Mouse (Mus musculus) G1E-ER4 (cell line): ENCODE data around the gene Lipo2. TPM values are rescaled to one million over a fixed set of nuclear protein-coding genes. Genes with fewer than 3 reads are reported as not detected.
"Not testable (repeated sequence)": the region's sequence is repeated elsewhere in the genome, so short reads cannot be mapped to it uniquely, and the experiment has no call there.

Experiments
- GATA1 ChIP-seq: IDR thresholded peaks from one replicate; pipeline ENCODE4 v1.8.0; 2012; ENCODE audit warnings: low read length, inconsistent platforms
- polyA plus RNA-seq: library from polyadenylated mRNA; stranded (reverse); fragments of >175 nt; gene quantifications from 2 replicates; pipeline ENCODE4 v1.2.3, GENCODE M21; 2012

Gene Lipo2
- polyA plus RNA-seq, result 0.04 TPM in 1 of 2 replicates, not detected in the other

DNA sequence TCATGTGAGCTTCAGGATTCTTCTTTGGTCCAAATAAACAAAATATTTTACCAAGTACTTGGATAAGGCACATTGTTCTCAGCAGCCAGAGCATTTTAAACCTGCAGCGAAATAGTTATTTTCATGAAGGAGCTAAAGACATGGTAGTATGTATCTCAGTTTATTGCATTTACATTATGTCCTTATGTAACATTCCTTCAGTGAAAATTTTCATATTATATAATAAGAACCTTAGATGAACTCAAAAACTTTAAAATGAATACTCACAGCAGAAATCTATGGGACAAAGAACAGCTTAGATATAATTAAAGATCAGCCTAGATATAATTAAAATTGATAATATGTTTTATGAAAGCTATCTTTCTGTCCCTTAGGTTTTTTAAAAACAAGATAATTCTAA, at the start of gene Lipo2:
Gene Lipo2 (minus strand): TSS at position 101 of the 400 bp plus-strand sequence.
- TF ChIP-seq GATA1, result not testable (repeated sequence)

DNA sequence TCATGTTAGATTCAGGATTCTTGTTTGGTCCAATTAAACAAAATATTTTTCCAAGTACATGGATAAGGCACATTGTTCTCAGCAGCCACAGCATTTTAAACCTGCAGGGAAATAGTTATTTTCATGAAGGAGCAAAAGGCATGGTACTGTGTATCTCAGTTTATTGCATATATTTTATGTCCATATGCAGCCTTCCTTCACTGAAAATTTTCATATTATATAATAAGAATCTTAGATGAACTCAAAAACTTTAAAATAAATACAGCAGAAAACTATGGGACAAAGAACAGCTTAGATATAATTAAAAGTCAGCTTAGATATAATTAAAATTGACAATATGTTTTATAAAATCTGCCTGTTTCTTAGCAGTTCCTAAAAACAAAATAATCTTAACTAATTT, 36.2 kb upstream of the Lipo2 start, which contains the start of gene Lipo1:
Gene Lipo1 (minus strand): TSS at position 101 of the 400 bp plus-strand sequence.
- TF ChIP-seq GATA1, result not testable (repeated sequence)

DNA sequence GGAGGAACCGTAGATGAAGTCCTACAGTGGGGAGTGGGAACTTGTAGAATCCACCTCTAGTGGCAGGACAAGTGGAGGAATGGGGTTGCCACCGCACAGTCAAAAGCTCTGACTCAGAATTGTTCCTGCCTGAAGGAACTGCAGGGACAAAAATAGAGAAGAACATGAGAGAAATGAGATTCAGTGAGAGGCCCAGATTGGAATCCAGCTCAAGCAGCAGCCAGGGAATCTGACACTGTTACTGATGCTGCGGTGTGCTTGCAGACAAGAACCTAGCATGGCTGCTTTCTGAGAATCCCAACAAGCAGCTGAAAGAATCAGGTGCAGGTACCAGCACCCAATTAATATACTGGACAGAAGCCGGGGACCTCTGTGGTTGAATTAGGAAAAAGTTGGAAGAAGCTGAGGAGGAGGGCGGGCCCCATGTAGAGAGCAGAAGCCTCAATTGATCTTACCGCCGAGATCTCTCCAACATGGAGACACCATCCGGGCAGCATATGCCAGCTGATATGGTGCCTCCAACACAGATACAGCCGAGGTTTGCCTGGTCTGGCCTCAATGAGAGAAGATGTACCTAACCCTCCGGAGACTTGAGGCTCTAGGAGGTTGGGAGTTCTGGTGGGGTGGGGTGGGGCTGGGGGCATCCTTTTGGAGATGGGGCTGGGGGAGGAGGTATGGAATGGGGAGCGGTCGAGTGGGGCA, 35.6 kb upstream of the Lipo2 start:
- TF ChIP-seq GATA1, result no peak

DNA sequence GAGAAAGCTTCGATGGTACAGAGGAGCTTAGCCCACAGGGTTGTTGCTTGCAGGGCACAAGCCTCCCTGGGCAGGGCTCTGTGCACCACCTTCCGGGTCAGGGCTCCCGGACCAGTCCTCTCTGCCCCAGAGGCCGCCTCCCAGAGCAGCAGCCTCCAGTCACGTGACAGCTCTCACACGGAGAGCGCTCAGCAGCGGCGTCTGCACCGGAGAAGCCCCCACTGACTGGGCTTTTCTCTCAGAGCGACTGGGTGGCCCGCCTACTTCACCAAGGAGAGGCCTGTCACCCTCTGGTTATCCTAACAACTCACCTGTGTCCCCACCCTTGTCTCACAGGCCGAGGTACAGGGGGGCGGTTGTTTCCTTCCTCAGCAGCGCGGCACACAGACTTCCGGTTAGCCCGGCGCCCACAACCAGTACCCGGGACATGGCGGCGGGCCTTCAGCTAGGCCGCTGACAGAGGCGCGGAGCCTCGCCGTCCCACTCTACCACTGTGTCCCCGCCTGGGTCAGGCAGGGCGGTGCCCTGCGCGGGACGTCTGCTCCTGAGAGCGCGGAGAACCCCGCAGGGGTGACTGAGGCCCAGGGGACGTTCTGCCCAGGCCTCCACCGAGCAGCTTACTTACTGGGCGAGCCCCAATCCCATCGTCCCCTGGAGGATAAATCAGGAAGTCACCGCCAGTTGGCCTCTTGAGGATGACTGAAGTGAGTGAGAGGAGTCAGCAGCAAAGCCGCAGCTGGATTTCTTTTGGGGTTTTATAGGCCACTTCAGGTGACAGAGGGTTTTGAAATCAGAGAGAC, 10.3 kb upstream of the Lipo2 start, which contains the start of gene Lipo3:
Gene Lipo3 (minus strand): TSS at position 665 of the 800 bp plus-strand sequence.
- not testable (repeated sequence) for TF ChIP-seq GATA1

Other genes with a start within 250 kb of the Lipo2 start
- not detected in 2 replicates for gene Lipo4, start 233.6 kb downstream of the Lipo2 start, polyA plus RNA-seq
- gene Gm8978, start 126.1 kb downstream of the Lipo2 start, polyA plus RNA-seq, result not detected in 2 replicates
- gene Lipo3, start 10.6 kb upstream of the Lipo2 start, polyA plus RNA-seq, result not detected in 2 replicates
- not detected in 2 replicates for gene Lipo1, start 36.1 kb upstream of the Lipo2 start, polyA plus RNA-seq
- gene Lipf, start 209.8 kb upstream of the Lipo2 start, polyA plus RNA-seq, result not detected in 2 replicates